18 mouse cellular contexts compared by ENCODE assay signal in genomic region chr1:77556199-77556598, GRCm38 (mm10).
"Had no signal": no experiment of that assay in that cellular context is flagged by ENCODE, and none has a peak within 500 bp of the region (broad histone marks: within the 10 kb centered on the region; RNA-seq: fewer than 3 reads in every experiment).

No protein-coding gene starts in this region.

- ATAC-seq: intestine, embryonic 15.5 days had no signal

- H3K27me3 ChIP-seq: intestine, embryonic 15.5 days; liver, embryonic 13.5 days; neural tube, embryonic 13.5 days; stomach, embryonic 15.5 days had no signal

- H3K4me2 ChIP-seq: intestine, embryonic 15.5 days; liver, embryonic 13.5 days; neural tube, embryonic 13.5 days; stomach, embryonic 15.5 days had no signal

- H3K4me3 ChIP-seq: intestine, embryonic 15.5 days; left cerebral cortex, adult 2 months; liver, embryonic 13.5 days; myocyte; neural tube, embryonic 13.5 days; stomach, embryonic 15.5 days had no signal

- H3K27ac ChIP-seq: intestine, embryonic 15.5 days; left cerebral cortex, adult 2 months; liver, embryonic 13.5 days; neural tube, embryonic 13.5 days; stomach, embryonic 15.5 days had no signal

- DNase-seq: kidney, adult 11 months; kidney, adult 9 months; kidney, postnatal 14 days; kidney, postnatal 4 days; layer of hippocampus, postnatal 36 days; liver, embryonic 13.5 days; lung, adult 2 months; lung, postnatal 14 days; lung, postnatal 4 days; retina, postnatal 1 day; right cerebral cortex, postnatal 25 days; spleen, adult 18-20 months; thymus, postnatal 25 days had no signal

- H3K4me1 ChIP-seq: intestine, embryonic 15.5 days; liver, embryonic 13.5 days; stomach, embryonic 15.5 days had no signal

- H3K9ac ChIP-seq: intestine, embryonic 15.5 days; liver, embryonic 13.5 days; neural tube, embryonic 13.5 days; stomach, embryonic 15.5 days had no signal

- H3K36me3 ChIP-seq: intestine, embryonic 15.5 days; liver, embryonic 13.5 days; neural tube, embryonic 13.5 days; stomach, embryonic 15.5 days had no signal

- H3K9me3 ChIP-seq: intestine, embryonic 15.5 days; liver, embryonic 13.5 days; neural tube, embryonic 13.5 days; stomach, embryonic 15.5 days had no signal
